Mouse (Mus musculus): ENCODE measurements around the gene Trim11. TPM values are rescaled to one million over a fixed set of nuclear protein-coding genes. Genes with fewer than 3 reads are reported as not detected.
A peak's percentile ranks its signal among the peaks of the same experiment; 100 is the strongest.

Gene Trim11
- total and polyA plus RNA-seq, 2 experiments from 2014 or later, result 26.0 to 36.8 TPM

DNA sequence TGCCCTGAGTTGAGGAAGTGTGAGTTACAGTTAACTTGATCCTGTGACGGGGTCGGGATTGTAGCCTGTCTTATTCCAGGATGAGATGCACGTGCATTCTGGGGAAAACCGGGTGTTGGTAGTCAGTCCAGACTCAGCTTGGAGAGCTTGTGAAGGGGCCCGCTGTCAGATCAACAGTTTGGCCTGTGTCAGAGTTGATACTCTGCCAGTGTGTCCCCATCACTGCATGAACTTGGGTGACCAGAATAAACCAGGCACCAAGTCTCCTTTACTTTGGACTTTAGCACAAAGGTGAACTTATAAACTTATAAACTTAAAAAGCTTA is 775 bp downstream of the Trim11 start:
- Histone ChIP-seq H3K27me3 (ENCODE audit: control insufficient read depth, insufficient read depth, low read length) (no peaks in the 10 kb centered on the region), H3K4me1 (ENCODE audit: control insufficient read depth, insufficient read depth) (peaks cover 41% of the 10 kb centered on the region), H3K4me3 (ENCODE audit: low read depth, low read length) (peak overlapping the region; percentile 88), H3K9ac (replicated peaks; ENCODE audit: low read depth, low read length) (peak overlapping the region; percentile 90), H3K4me2 (ENCODE audit: low read depth, low read length) (peak overlapping the region; percentile 90), H3K27ac (ENCODE audit: low read depth) (peak overlapping the region; percentile 87), H3K36me3 (replicated peaks; ENCODE audit: control insufficient read depth, insufficient read depth, low read length) (peaks cover 13% of the 10 kb centered on the region), H3K9me3 (replicated peaks; ENCODE audit: control insufficient read depth, low read length) (no peaks in the 10 kb centered on the region)
- no peak for TF ChIP-seq CTCF (IDR thresholded peaks at IDR 0.05; ENCODE audit: low read depth)
- TF ChIP-seq EP300 (IDR thresholded peaks at IDR 0.05; ENCODE audit: low read depth), result no peak
- DNase-seq (ENCODE audit: low spot score) (no peak), ATAC-seq (ENCODE audit: insufficient read depth, low read depth) (no peak)
- 2% methylated on average over 5 of the region's 5 CpGs for WGBS

DNA sequence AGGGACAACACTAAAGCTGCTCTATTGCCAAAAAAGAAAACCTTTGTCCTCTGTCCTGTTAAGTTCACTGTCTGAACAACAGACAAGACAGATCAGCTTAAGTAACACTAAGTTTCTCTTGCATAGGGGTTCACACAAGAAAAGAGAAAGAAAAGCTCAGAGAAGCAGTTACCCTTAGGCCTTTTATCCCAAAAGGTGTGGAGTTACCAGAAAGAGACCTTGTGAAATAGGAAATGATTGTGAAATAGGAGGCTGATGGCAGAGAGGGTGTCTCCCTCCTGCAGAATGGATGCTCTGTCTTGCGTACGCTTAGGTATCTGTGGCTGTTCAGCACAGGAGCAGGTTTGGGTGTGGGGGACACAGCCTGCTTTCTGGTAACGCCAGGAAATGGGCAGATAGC is 1.3 kb downstream of the Trim11 start:
- Histone ChIP-seq H3K27ac (ENCODE audit: low read depth) (peak overlapping the region; percentile 87; the same call in 1 of the 2 replicates), H3K36me3 (replicated peaks; ENCODE audit: control insufficient read depth, insufficient read depth, low read length) (peaks cover 18% of the 10 kb centered on the region), H3K4me1 (ENCODE audit: control insufficient read depth, insufficient read depth) (peaks cover 41% of the 10 kb centered on the region), H3K9ac (replicated peaks; ENCODE audit: low read depth, low read length) (peak overlapping the region; percentile 90), H3K9me3 (replicated peaks; ENCODE audit: control insufficient read depth, low read length) (no peaks in the 10 kb centered on the region), H3K4me2 (ENCODE audit: low read depth, low read length) (peak overlapping the region; percentile 90), H3K4me3 (ENCODE audit: low read depth, low read length) (peak overlapping the region; percentile 88), H3K27me3 (ENCODE audit: control insufficient read depth, insufficient read depth, low read length) (no peaks in the 10 kb centered on the region)
- ATAC-seq (ENCODE audit: insufficient read depth, low read depth) (no peak), DNase-seq (ENCODE audit: low spot score) (no peak)
- 45% methylated on average over 3 of the region's 3 CpGs for WGBS
- TF ChIP-seq EP300 (IDR thresholded peaks at IDR 0.05; ENCODE audit: low read depth), result no peak
- TF ChIP-seq CTCF (IDR thresholded peaks at IDR 0.05; ENCODE audit: low read depth), result no peak

DNA sequence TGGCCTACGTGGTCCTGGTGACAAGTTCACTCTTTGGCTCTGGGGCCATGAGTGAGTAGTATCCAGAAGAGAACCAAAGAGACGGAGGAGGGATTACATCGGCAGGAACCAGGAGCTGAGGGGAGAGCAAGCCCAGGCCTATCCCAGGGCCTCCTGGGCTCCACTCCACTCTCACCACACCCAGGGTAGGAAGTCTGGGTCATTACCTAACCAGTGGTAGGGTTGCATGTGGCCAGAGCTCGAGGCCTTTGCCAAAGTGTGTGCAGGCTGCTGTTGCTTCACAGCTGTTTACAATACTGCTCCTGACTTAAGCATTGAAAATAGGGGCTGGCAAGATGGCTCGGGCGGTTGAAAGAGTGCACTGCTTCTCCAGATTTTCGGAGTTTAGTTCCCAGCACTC is 1.8 kb downstream of the Trim11 start:
- Histone ChIP-seq H3K27ac (ENCODE audit: low read depth) (peak overlapping the region; percentile 56), H3K4me1 (ENCODE audit: control insufficient read depth, insufficient read depth) (peaks cover 46% of the 10 kb centered on the region)

DNA sequence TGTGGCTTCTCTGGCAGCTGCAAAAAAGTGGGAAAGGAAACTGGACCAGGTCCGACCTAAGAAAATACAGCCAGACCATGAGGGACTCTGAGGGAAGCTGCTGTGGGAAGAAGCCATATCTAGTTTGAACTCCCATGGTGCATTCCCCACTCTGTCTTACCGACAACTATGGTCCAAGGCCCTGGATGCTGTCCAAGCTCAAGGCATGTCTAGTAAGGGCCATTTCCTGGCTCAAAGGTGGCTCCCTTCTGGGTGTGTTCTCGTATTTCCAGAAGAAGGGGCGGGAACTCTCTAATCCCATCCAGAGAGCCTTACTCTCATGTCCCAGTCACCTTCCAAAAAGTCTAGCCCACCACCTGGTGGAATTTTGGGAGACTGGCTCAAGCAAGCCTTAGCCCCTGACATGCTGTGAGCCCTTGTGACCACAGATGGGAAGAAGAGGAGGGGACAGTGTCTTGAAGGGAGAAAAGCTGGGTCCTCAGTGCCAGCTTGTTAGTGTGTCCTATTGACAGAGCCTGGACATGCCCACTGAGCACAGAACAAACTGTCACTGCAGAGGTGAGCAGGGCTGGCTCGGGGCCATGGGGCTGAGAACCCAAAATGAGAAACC is 2.6 kb downstream of the Trim11 start:
- H3K4me1 ChIP-seq (ENCODE audit: control insufficient read depth, insufficient read depth), result peaks cover 54% of the 10 kb centered on the region
- peaks cover 29% of the 10 kb centered on the region for H3K36me3 ChIP-seq (replicated peaks; ENCODE audit: control insufficient read depth, insufficient read depth, low read length)
- peak overlapping the region; percentile 90 for H3K9ac ChIP-seq (replicated peaks; ENCODE audit: low read depth, low read length)
- no peak for TF ChIP-seq EP300 (IDR thresholded peaks at IDR 0.05; ENCODE audit: low read depth)
- TF ChIP-seq CTCF (IDR thresholded peaks at IDR 0.05; ENCODE audit: low read depth), result no peak
- ATAC-seq (ENCODE audit: insufficient read depth, low read depth), result no peak
- 33% methylated on average over 5 of the region's 5 CpGs for WGBS
- DNase-seq (ENCODE audit: low spot score), result no peak
- H3K9me3 ChIP-seq (replicated peaks; ENCODE audit: control insufficient read depth, low read length), result no peaks in the 10 kb centered on the region
- H3K4me2 ChIP-seq (ENCODE audit: low read depth, low read length), result peak overlapping the region; percentile 90
- H3K27ac ChIP-seq (ENCODE audit: low read depth), result peak overlapping the region; percentile 56
- H3K27me3 ChIP-seq (ENCODE audit: control insufficient read depth, insufficient read depth, low read length), result no peaks in the 10 kb centered on the region
- H3K4me3 ChIP-seq (ENCODE audit: low read depth, low read length), result peak overlapping the region; percentile 88; the same call in 1 of the 2 replicates

More for the DNA sequence above, 1.8 kb downstream of the Trim11 start:
- Histone ChIP-seq H3K9ac (replicated peaks; ENCODE audit: low read depth, low read length) (peak overlapping the region; percentile 90), H3K4me2 (ENCODE audit: low read depth, low read length) (peak overlapping the region; percentile 90), H3K36me3 (replicated peaks; ENCODE audit: control insufficient read depth, insufficient read depth, low read length) (peaks cover 21% of the 10 kb centered on the region), H3K9me3 (replicated peaks; ENCODE audit: control insufficient read depth, low read length) (no peaks in the 10 kb centered on the region), H3K4me3 (ENCODE audit: low read depth, low read length) (peak overlapping the region; percentile 88), H3K27me3 (ENCODE audit: control insufficient read depth, insufficient read depth, low read length) (no peaks in the 10 kb centered on the region)
- no peak for DNase-seq (ENCODE audit: low spot score)
- TF ChIP-seq CTCF (IDR thresholded peaks at IDR 0.05; ENCODE audit: low read depth) (no peak), EP300 (IDR thresholded peaks at IDR 0.05; ENCODE audit: low read depth) (no peak)
- ATAC-seq (ENCODE audit: insufficient read depth, low read depth), result no peak
- 38% methylated on average over 7 of the region's 7 CpGs for WGBS

DNA sequence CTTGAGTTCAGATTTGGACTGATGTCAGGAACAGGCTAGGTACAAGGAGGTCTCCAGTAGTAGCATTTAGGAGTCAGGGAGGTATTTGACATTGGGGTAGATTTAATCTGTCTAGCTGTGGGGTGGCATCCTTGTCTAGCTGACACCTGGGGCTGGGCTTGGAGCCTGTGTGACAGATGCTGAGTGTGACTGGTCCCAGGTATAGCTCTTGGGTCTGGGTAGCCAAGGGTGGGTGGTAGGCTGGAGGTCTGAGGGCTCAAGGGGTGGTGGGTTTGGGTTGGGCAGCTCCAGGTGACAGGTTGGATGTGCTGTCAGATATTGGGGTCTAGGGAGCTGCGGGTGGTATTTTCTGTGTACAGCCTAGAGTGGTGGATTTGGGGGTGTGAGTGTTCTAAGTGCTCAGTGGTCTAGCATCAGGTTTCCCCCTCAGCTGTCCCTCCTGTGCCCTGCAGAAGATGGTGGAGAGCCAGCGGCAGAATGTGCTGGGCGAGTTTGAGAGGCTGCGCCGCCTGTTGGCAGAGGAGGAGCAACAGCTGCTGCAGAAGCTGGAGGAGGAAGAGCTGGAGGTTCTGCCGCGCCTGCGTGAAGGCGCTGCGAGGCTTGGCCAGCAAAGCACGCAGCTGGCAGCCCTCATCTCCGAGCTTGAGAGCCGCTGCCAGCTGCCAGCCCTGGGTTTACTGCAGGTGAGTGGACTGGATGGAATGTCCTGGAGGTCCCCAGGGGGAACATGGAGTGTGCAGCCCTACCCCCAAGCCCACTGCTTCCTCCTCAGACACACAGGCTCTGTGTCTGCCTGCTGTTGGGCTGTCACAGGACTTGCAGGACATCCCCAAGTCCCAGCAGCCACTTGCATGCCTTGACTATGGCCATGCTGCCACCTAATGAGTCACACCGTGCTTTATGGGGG is 3.9 kb downstream of the Trim11 start:
- Histone ChIP-seq H3K9me3 (replicated peaks; ENCODE audit: control insufficient read depth, low read length) (no peaks in the 10 kb centered on the region), H3K36me3 (replicated peaks; ENCODE audit: control insufficient read depth, insufficient read depth, low read length) (peaks cover 40% of the 10 kb centered on the region), H3K27me3 (ENCODE audit: control insufficient read depth, insufficient read depth, low read length) (no peaks in the 10 kb centered on the region), H3K27ac (ENCODE audit: low read depth) (peak overlapping the region; percentile 79), H3K4me2 (ENCODE audit: low read depth, low read length) (peak overlapping the region; percentile 32; the same call in 1 of the 2 replicates), H3K4me1 (ENCODE audit: control insufficient read depth, insufficient read depth) (peaks cover 65% of the 10 kb centered on the region), H3K9ac (replicated peaks; ENCODE audit: low read depth, low read length) (no peak overlapping the region), H3K4me3 (ENCODE audit: low read depth, low read length) (no peak overlapping the region)
- TF ChIP-seq CTCF (IDR thresholded peaks at IDR 0.05; ENCODE audit: low read depth) (peak; percentile 75), EP300 (IDR thresholded peaks at IDR 0.05; ENCODE audit: low read depth) (no peak)
- DNase-seq (ENCODE audit: low spot score) (peak; percentile 86), ATAC-seq (ENCODE audit: insufficient read depth, low read depth) (peak; percentile 27)
- 34% methylated on average over 14 of the region's 14 CpGs for WGBS

Measured in heart, postnatal 0 days (tissue).